Mouse (Mus musculus) CH12.LX (cell line): ENCODE data around the gene Rtel1. TPM values are rescaled to one million over a fixed set of nuclear protein-coding genes. Genes with fewer than 3 reads are reported as not detected.

ENCODE experiments used
- DNase-seq: peaks from one replicate; pipeline ENCODE4 v3.0.0-alpha.2; 2013; ENCODE audit errors: extremely low read depth
- H3K27ac ChIP-seq: 2 replicates; pipeline ENCODE4 v1.5.1; 2012; ENCODE audit warnings: low read depth, mild to moderate bottlenecking, control low read depth, moderate library complexity; ENCODE audit not compliant: insufficient read depth
- H3K27me3 ChIP-seq: replicated peaks from 2 replicates; pipeline ENCODE3; 2012; ENCODE audit warnings: inconsistent platforms
- H3K36me3 ChIP-seq, 2 experiments: replicated peaks in 1 of 2; 2 replicates each; pipeline versions ENCODE3 to v1.6.1; 2012; ENCODE audit warnings: inconsistent platforms in 1 of 2, low read length in 1 of 2, mild to moderate bottlenecking in 1 of 2, mixed read lengths in 1 of 2, moderate library complexity in 1 of 2; ENCODE audit not compliant: control insufficient read depth in 1 of 2, insufficient read depth in 1 of 2
- H3K4me1 ChIP-seq, 2 experiments: 2 replicates each; pipeline ENCODE4 v1.6.1; 2012; ENCODE audit warnings: inconsistent platforms in 1 of 2, moderate library complexity in 1 of 2; ENCODE audit not compliant: insufficient read depth in 2 of 2, control insufficient read depth in 1 of 2
- H3K4me2 ChIP-seq: 2 replicates; pipeline ENCODE4 v1.6.1; 2012; ENCODE audit warnings: low read depth, mild to moderate bottlenecking, control low read depth; ENCODE audit not compliant: poor library complexity, insufficient read depth, severe bottlenecking
- H3K4me3 ChIP-seq, 3 experiments: fragments of 150-350 bp in 1 of 3; sonication (generic) in 1 of 3; replicated peaks in 1 of 3; 2 replicates each; pipeline versions ENCODE3 to v1.5.1; 2011 to 2012; ENCODE audit warnings: low read depth in 2 of 3, low read length in 2 of 3, mild to moderate bottlenecking in 2 of 3, moderate library complexity in 2 of 3, control low read depth in 1 of 3, improper control_type of control experiment in 1 of 3, inconsistent platforms in 1 of 3, mixed read lengths in 1 of 3; ENCODE audit not compliant: poor library complexity in 1 of 3
- H3K79me2 ChIP-seq: replicated peaks from 2 replicates; pipeline ENCODE4 v1.6.1; 2012; ENCODE audit warnings: mild to moderate bottlenecking, moderate library complexity; ENCODE audit not compliant: control insufficient read depth, poor library complexity, insufficient read depth, severe bottlenecking; ENCODE audit errors: extremely low read depth
- H3K9ac ChIP-seq: 2 replicates; pipeline ENCODE4 v1.6.1; 2012; ENCODE audit warnings: low read depth, mild to moderate bottlenecking, control low read depth, moderate library complexity; ENCODE audit not compliant: insufficient read depth
- H3K9me3 ChIP-seq: replicated peaks from 2 replicates; pipeline ENCODE3; 2012; ENCODE audit warnings: low read length, inconsistent platforms, mixed read lengths
- BHLHE40 ChIP-seq: IDR thresholded peaks from 2 replicates; pipeline ENCODE4 v1.6.1; 2011; ENCODE audit warnings: mild to moderate bottlenecking, low read depth, low read length, improper control_type of control experiment
- CHD2 ChIP-seq: IDR thresholded peaks from 2 replicates; pipeline ENCODE4 v1.6.1; 2011; ENCODE audit warnings: low read length, improper control_type of control experiment
- CTCF ChIP-seq, 2 experiments: IDR thresholded peaks in 1 of 2; conservative IDR thresholded peaks in 1 of 2; 2 replicates each; pipeline ENCODE4 v1.5.1; 2011 to 2012; ENCODE audit warnings: low read depth in 2 of 2, low read length in 2 of 2, improper control_type of control experiment in 1 of 2, inconsistent platforms in 1 of 2, mild to moderate bottlenecking in 1 of 2, moderate library complexity in 1 of 2
- E2F4 ChIP-seq: IDR thresholded peaks from 2 replicates; pipeline ENCODE4 v1.6.1; 2011; ENCODE audit warnings: low read depth, low read length, improper control_type of control experiment; ENCODE audit not compliant: insufficient replicate concordance
- ELF1 ChIP-seq: IDR thresholded peaks from 2 replicates; pipeline ENCODE4 v1.6.1; 2014; ENCODE audit warnings: low read depth, mild to moderate bottlenecking, inconsistent platforms, low read length, improper control_type of control experiment
- GABPA ChIP-seq: IDR thresholded peaks from 2 replicates; pipeline ENCODE4 v1.6.1; 2012; ENCODE audit warnings: low read depth, low read length, improper control_type of control experiment, inconsistent platforms; ENCODE audit not compliant: insufficient replicate concordance
- HCFC1 ChIP-seq: IDR thresholded peaks from 2 replicates; pipeline ENCODE4 v1.6.1; 2012; ENCODE audit warnings: low read depth, mild to moderate bottlenecking, inconsistent platforms, low read length, improper control_type of control experiment
- IRF4 ChIP-seq: IDR thresholded peaks from 2 replicates; pipeline ENCODE4 v1.6.1; 2014; ENCODE audit warnings: low read depth, mild to moderate bottlenecking, inconsistent platforms, low read length, improper control_type of control experiment
- MEF2A ChIP-seq: IDR thresholded peaks from 2 replicates; pipeline ENCODE4 v1.6.1; 2014; ENCODE audit warnings: low read depth, mild to moderate bottlenecking, inconsistent platforms, low read length, improper control_type of control experiment, borderline replicate concordance
- PAX5 ChIP-seq: IDR thresholded peaks from 2 replicates; pipeline ENCODE4 v1.6.1; 2012; ENCODE audit warnings: low read length, inconsistent platforms, mixed read lengths
- RAD21 ChIP-seq: IDR thresholded peaks from 2 replicates; pipeline ENCODE4 v1.6.1; 2011; ENCODE audit warnings: low read depth, mild to moderate bottlenecking, low read length, improper control_type of control experiment, moderate library complexity
- RCOR1 ChIP-seq: conservative IDR thresholded peaks from 2 replicates; pipeline ENCODE4 v1.6.1; 2012; ENCODE audit warnings: low read depth, mild to moderate bottlenecking, inconsistent platforms, low read length, improper control_type of control experiment
- SIN3A ChIP-seq: IDR thresholded peaks from 2 replicates; pipeline ENCODE4 v1.6.1; 2012; ENCODE audit warnings: low read length, improper control_type of control experiment, inconsistent platforms
- SMC3 ChIP-seq: IDR thresholded peaks from 2 replicates; pipeline ENCODE4 v1.6.1; 2011; ENCODE audit warnings: low read depth, low read length, improper control_type of control experiment
- TBP ChIP-seq: conservative IDR thresholded peaks from 2 replicates; pipeline ENCODE4 v1.6.1; 2011; ENCODE audit warnings: low read depth, low read length, improper control_type of control experiment
- TCF12 ChIP-seq: IDR thresholded peaks from 2 replicates; pipeline ENCODE4 v1.6.1; 2014; ENCODE audit warnings: low read depth, mild to moderate bottlenecking, inconsistent platforms, low read length, improper control_type of control experiment
- UBTF ChIP-seq: IDR thresholded peaks from 2 replicates; pipeline ENCODE4 v1.6.1; 2012; ENCODE audit warnings: low read depth, mild to moderate bottlenecking, inconsistent platforms, low read length, improper control_type of control experiment, moderate library complexity
- USF1 ChIP-seq: IDR thresholded peaks from 2 replicates; pipeline ENCODE4 v1.6.1; 2014; ENCODE audit warnings: low read depth, mild to moderate bottlenecking, inconsistent platforms, low read length, improper control_type of control experiment
- USF2 ChIP-seq: conservative IDR thresholded peaks from 2 replicates; pipeline ENCODE4 v1.6.1; 2011; ENCODE audit warnings: low read depth, low read length, improper control_type of control experiment
- ZC3H11A ChIP-seq: IDR thresholded peaks from 2 replicates; pipeline ENCODE4 v1.6.1; 2012; ENCODE audit warnings: low read depth, mild to moderate bottlenecking, inconsistent platforms, low read length, improper control_type of control experiment
- ZMIZ1 ChIP-seq: IDR thresholded peaks from 2 replicates; pipeline ENCODE4 v1.6.1; 2012; ENCODE audit warnings: low read depth, mild to moderate bottlenecking, inconsistent platforms, low read length, improper control_type of control experiment
- ZNF384 ChIP-seq: IDR thresholded peaks from 2 replicates; pipeline ENCODE4 v1.6.1; 2012; ENCODE audit warnings: low read depth, low read length, improper control_type of control experiment, inconsistent platforms
- dilution Hi-C: fragments of 300-500 bp; cut with MboI; formaldehyde crosslinking; loops from 2 replicates; pipeline ENCODE4 v1.14.3; 2020; ENCODE audit warnings: low sequenced_read_pairs; ENCODE audit not compliant: extremely low pct_unique_long_range_greater_than_20kb, extremely low pct_ligation_motif_present
- in situ Hi-C: fragments of 300-500 bp; cut with MboI; formaldehyde crosslinking; loops from 3 replicates; pipeline ENCODE4 v1.14.3; 2019; ENCODE audit warnings: low sequenced_read_pairs, low pct_ligation_motif_present, low pct_unique_long_range_greater_than_20kb, mixed read lengths
- polyA plus RNA-seq: library from polyadenylated mRNA; unstranded; fragments of >175 nt; gene quantifications from 2 replicates; pipeline ENCODE4 v1.2.1, GENCODE M21; 2012; ENCODE audit warnings: low read depth; ENCODE audit not compliant: insufficient read length
- total RNA-seq, 2 experiments: library from RNA; depleted of rRNA; stranded (reverse); fragments of 300-350 nt in 1 of 2; fragments of >200 nt in 1 of 2; gene quantifications; 2 replicates each; pipeline ENCODE4 v1.2.3; 2012 to 2014

Gene Rtel1
- total and polyA plus RNA-seq, 3 experiments, result 65.4 to 89.2 (median 67.6) TPM

GRCm38 (mm10) chr2:181332542-181332941 lies 13.0 kb downstream of the Rtel1 start:
- H3K4me2 ChIP-seq, result no peak overlapping the region
- H3K4me1 ChIP-seq, result peaks cover 0 to 10% of the 10 kb centered on the region in 2 experiments; a peak in 2 of 4 replicates
- in situ Hi-C loops (no loop called here), dilution Hi-C loops (no loop called here)
- no peaks in the 10 kb centered on the region for H3K79me2 ChIP-seq
- no peaks in the 10 kb centered on the region for H3K27me3 ChIP-seq
- H3K4me3 ChIP-seq, result no peak overlapping the region
- no peak overlapping the region for H3K9ac ChIP-seq
- TF ChIP-seq SIN3A (no peak), ZNF384 (no peak), RCOR1 (no peak), BHLHE40 (no peak), USF1 (no peak), ZMIZ1 (no peak), TBP (no peak), CHD2 (no peak), UBTF (no peak), PAX5 (no peak), IRF4 (no peak), ZC3H11A (no peak)
- DNase-seq, result no peak
- H3K36me3 ChIP-seq, result peaks cover 61 to 90% of the 10 kb centered on the region in 2 experiments
- H3K27ac ChIP-seq, result no peak overlapping the region
- H3K9me3 ChIP-seq, result no peaks in the 10 kb centered on the region

GRCm38 (mm10) chr2:181334023-181334422 lies 14.5 kb downstream of the Rtel1 start:
- H3K27ac ChIP-seq, result no peak overlapping the region
- H3K36me3 ChIP-seq, result peaks cover 60 to 89% of the 10 kb centered on the region in 2 experiments
- TF ChIP-seq TCF12 (no peak), RAD21 (peak; percentile 74), MEF2A (no peak), BHLHE40 (no peak), SMC3 (peak; percentile 85), ZC3H11A (peak; percentile 30; the same call in 1 of the 2 replicates), ELF1 (no peak), CTCF (conservative IDR thresholded peaks at IDR 0.05 in 1 of 2, IDR thresholded peaks at IDR 0.05 in 1 of 2; ENCODE audit: low read depth in 2 of 2, low read length in 2 of 2) (peak; percentile 57 to 84), HCFC1 (no peak), USF2 (no peak), E2F4 (no peak), GABPA (no peak)
- TF ChIP-seq, all 38 proteins: peak for 4
- Histone ChIP-seq H3K4me2 (no peak overlapping the region), H3K79me2 (no peaks in the 10 kb centered on the region), H3K4me3 (no peak overlapping the region), H3K9ac (no peak overlapping the region), H3K27me3 (no peaks in the 10 kb centered on the region), H3K4me1 (peaks cover 0 to 10% of the 10 kb centered on the region in 2 experiments; a peak in 2 of 4 replicates), H3K9me3 (no peaks in the 10 kb centered on the region)
- DNase-seq, result peak; percentile 75
- dilution Hi-C loops (no loop called here), in situ Hi-C loops (no loop called here)
